Mouse (Mus musculus): ENCODE measurements around the gene Dscaml1. TPM values are rescaled to one million over a fixed set of nuclear protein-coding genes. Genes with fewer than 3 reads are reported as not detected.

The Dscaml1 gene
- total and polyA plus RNA-seq, 2 experiments from 2014 or later = 0.04 to 0.84 TPM

DNA sequence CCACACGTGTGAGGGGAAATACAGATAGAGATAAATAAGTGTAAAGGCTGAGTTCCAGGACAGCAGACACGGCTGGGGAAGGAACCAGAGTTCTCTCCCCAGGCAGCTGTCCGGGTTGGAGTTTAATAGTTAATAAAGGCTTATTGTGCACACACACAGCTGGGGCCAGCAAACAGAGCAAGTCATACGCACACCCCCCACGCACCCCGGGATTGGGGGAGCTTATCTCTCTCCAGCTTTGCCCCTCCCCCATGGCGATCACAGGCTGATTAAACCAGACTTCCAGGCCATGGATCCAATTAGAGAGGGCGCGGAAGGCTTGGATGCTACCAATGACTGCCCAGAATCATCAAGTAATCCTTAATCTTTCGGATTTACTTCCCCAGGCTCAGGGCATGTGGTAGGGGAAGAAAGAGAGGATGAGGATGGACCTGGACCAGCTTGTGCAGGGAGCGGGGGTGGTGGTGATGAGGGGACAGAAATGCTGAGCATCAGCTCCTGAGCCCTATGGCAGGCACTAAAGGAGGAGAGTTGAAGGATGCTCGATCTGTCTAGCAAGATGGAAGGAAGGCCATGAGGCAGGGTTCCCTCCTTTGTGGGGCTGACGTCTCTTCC is 119.7 kb downstream of the Dscaml1 start:
- Histone ChIP-seq H3K4me2 (ENCODE audit: low read depth, low read length) (no peak overlapping the region), H3K9ac (replicated peaks; ENCODE audit: low read depth, low read length) (no peak overlapping the region), H3K4me1 (ENCODE audit: control insufficient read depth, insufficient read depth) (no peaks in the 10 kb centered on the region), H3K27me3 (ENCODE audit: control insufficient read depth, insufficient read depth, low read length) (0 out of 2 replicates have a peak, but pooled peaks cover 5% of the 10 kb centered on the region), H3K4me3 (ENCODE audit: low read depth, low read length) (no peak overlapping the region), H3K36me3 (replicated peaks; ENCODE audit: control insufficient read depth, insufficient read depth, low read length) (no peaks in the 10 kb centered on the region), H3K27ac (ENCODE audit: low read depth) (no peak overlapping the region), H3K9me3 (replicated peaks; ENCODE audit: control insufficient read depth, low read length) (no peaks in the 10 kb centered on the region)
- no peak for TF ChIP-seq EP300 (IDR thresholded peaks at IDR 0.05; ENCODE audit: low read depth)
- 53% methylated on average over 13 of the region's 13 CpGs for WGBS
- no peak for DNase-seq (ENCODE audit: low spot score)
- no peak for ATAC-seq (ENCODE audit: insufficient read depth, low read depth)

DNA sequence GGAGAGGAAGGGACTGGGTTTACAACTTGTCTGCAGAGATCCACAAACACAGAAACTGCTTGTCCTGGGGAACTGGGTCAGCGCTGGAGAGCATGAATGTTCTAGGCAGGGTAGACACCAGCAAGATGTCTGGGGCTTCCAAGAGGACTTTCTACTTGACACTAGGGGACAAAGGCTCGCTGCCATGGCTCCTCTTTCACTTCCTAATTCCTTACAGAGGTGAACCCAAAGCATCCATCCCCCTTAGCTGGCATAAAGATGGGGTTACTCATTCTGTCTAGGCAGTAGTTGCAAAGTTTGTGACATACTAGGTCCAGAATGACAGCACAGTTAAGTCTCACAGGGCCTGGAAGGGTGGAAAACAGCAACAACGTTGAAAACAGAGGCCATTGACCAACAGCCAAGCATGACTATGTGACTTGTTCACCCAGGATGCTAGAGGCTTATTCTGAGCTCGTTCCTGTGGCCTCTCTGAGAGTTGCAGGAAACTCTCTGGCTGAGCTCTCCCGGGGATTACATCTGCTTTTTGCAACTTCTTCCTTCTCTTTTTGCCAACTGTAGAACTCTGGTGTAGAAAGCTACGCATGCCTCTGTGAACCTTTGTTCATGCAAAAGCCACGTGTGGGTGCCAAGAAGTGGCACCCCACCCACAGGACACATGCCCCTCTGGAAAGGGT is 120.6 kb downstream of the Dscaml1 start:
- no peak for ATAC-seq (ENCODE audit: insufficient read depth, low read depth)
- 58% methylated on average over 7 of the region's 7 CpGs for WGBS
- no peak overlapping the region for H3K4me2 ChIP-seq (ENCODE audit: low read depth, low read length)
- TF ChIP-seq CTCF (IDR thresholded peaks at IDR 0.05; ENCODE audit: low read depth) (no peak), EP300 (IDR thresholded peaks at IDR 0.05; ENCODE audit: low read depth) (no peak)
- no peaks in the 10 kb centered on the region for H3K4me1 ChIP-seq (ENCODE audit: control insufficient read depth, insufficient read depth)
- 0 out of 2 replicates have a peak, but pooled peaks cover 5% of the 10 kb centered on the region for H3K27me3 ChIP-seq (ENCODE audit: control insufficient read depth, insufficient read depth, low read length)
- no peak for DNase-seq (ENCODE audit: low spot score)
- no peak overlapping the region for H3K9ac ChIP-seq (replicated peaks; ENCODE audit: low read depth, low read length)
- H3K27ac ChIP-seq (ENCODE audit: low read depth) = no peak overlapping the region
- H3K4me3 ChIP-seq (ENCODE audit: low read depth, low read length) = no peak overlapping the region
- no peaks in the 10 kb centered on the region for H3K9me3 ChIP-seq (replicated peaks; ENCODE audit: control insufficient read depth, low read length)
- no peaks in the 10 kb centered on the region for H3K36me3 ChIP-seq (replicated peaks; ENCODE audit: control insufficient read depth, insufficient read depth, low read length)

DNA sequence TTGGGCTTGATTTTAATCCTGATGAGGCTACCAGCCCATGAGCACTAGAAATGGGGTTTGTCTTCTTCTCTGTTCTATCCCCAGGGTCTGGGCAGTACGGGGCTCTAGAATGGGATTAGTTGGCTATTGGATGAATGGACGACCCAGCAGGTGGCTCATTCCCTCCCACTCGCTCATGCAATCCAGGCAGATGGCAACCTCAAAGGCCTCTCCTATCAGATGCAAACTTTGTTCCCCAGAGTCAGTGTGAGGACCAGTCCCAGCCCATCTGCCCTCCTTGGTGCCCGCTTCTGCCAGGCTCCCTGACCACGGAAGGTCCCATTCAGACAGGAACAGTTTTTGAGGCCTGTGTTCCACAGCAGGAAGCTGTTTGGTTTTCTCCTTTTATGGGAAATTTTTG is 123.4 kb downstream of the Dscaml1 start:
- H3K36me3 ChIP-seq (replicated peaks; ENCODE audit: control insufficient read depth, insufficient read depth, low read length) = no peaks in the 10 kb centered on the region
- WGBS = 52% methylated on average over 5 of the region's 5 CpGs

DNA sequence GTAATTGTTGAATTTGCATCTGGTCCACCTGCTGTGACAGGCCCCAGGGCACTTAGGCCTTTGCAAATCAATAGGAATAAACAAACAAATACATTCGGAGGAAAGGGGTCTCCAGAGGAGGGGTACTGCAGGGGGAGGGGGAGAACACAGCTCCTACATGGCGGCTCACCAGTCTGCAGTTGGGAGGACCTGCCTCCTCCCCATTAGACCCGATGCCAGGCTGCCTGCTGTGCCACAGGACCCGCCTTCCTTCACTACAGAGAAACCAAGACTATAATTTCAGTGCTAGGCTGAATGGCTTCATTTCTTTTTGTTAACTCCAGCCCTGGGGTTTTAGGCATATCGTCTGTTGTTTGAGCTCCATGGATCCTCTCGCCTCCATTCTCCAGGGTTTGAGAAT is 123.8 kb downstream of the Dscaml1 start:
- Histone ChIP-seq H3K36me3 (replicated peaks; ENCODE audit: control insufficient read depth, insufficient read depth, low read length) (no peaks in the 10 kb centered on the region), H3K27me3 (ENCODE audit: control insufficient read depth, insufficient read depth, low read length) (0 out of 2 replicates have a peak, but pooled peaks cover 5% of the 10 kb centered on the region), H3K27ac (ENCODE audit: low read depth) (no peak overlapping the region), H3K9ac (replicated peaks; ENCODE audit: low read depth, low read length) (no peak overlapping the region), H3K4me3 (ENCODE audit: low read depth, low read length) (no peak overlapping the region), H3K4me2 (ENCODE audit: low read depth, low read length) (no peak overlapping the region), H3K9me3 (replicated peaks; ENCODE audit: control insufficient read depth, low read length) (no peaks in the 10 kb centered on the region), H3K4me1 (ENCODE audit: control insufficient read depth, insufficient read depth) (peaks cover 3% of the 10 kb centered on the region; the same call in 1 of the 2 replicates)
- no peak for DNase-seq (ENCODE audit: low spot score)
- no peak for TF ChIP-seq CTCF (IDR thresholded peaks at IDR 0.05; ENCODE audit: low read depth)
- TF ChIP-seq EP300 (IDR thresholded peaks at IDR 0.05; ENCODE audit: low read depth) = no peak
- no peak for ATAC-seq (ENCODE audit: insufficient read depth, low read depth)
- 53% methylated on average over 6 of the region's 6 CpGs for WGBS

More for the DNA sequence above, 123.4 kb downstream of the Dscaml1 start:
- 0 out of 2 replicates have a peak, but pooled peaks cover 5% of the 10 kb centered on the region for H3K27me3 ChIP-seq (ENCODE audit: control insufficient read depth, insufficient read depth, low read length)
- no peaks in the 10 kb centered on the region for H3K4me1 ChIP-seq (ENCODE audit: control insufficient read depth, insufficient read depth)
- no peak overlapping the region for H3K4me2 ChIP-seq (ENCODE audit: low read depth, low read length)
- no peaks in the 10 kb centered on the region for H3K9me3 ChIP-seq (replicated peaks; ENCODE audit: control insufficient read depth, low read length)
- no peak for TF ChIP-seq CTCF (IDR thresholded peaks at IDR 0.05; ENCODE audit: low read depth)
- no peak for TF ChIP-seq EP300 (IDR thresholded peaks at IDR 0.05; ENCODE audit: low read depth)
- no peak overlapping the region for H3K27ac ChIP-seq (ENCODE audit: low read depth)
- DNase-seq (ENCODE audit: low spot score) (no peak), ATAC-seq (ENCODE audit: insufficient read depth, low read depth) (no peak)
- no peak overlapping the region for H3K4me3 ChIP-seq (ENCODE audit: low read depth, low read length)
- H3K9ac ChIP-seq (replicated peaks; ENCODE audit: low read depth, low read length) = no peak overlapping the region

DNA sequence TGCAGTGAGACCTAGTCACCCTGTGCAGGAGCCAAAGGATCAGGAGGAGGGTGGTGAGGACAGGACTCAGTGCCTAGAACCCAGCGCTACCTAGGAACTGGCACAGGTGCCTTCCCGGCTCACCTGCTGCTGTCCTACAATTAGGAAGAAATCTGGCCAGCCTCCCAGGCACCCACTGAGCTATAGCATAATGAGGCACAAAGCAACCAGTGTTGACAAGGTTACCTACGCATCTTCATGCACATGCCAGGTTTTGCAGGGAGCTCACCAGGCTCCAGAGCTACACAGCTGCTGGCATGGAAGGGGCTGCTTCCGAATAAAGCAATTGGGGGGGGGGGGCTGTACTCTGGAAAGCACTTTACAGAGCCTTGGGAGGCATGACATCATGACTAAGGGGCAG is 124.2 kb downstream of the Dscaml1 start:
- Histone ChIP-seq H3K27ac (ENCODE audit: low read depth) (no peak overlapping the region), H3K9me3 (replicated peaks; ENCODE audit: control insufficient read depth, low read length) (no peaks in the 10 kb centered on the region), H3K36me3 (replicated peaks; ENCODE audit: control insufficient read depth, insufficient read depth, low read length) (no peaks in the 10 kb centered on the region), H3K27me3 (ENCODE audit: control insufficient read depth, insufficient read depth, low read length) (0 out of 2 replicates have a peak, but pooled peaks cover 5% of the 10 kb centered on the region), H3K4me1 (ENCODE audit: control insufficient read depth, insufficient read depth) (peaks cover 3% of the 10 kb centered on the region; the same call in 1 of the 2 replicates), H3K4me2 (ENCODE audit: low read depth, low read length) (no peak overlapping the region), H3K4me3 (ENCODE audit: low read depth, low read length) (no peak overlapping the region), H3K9ac (replicated peaks; ENCODE audit: low read depth, low read length) (no peak overlapping the region)
- ATAC-seq (ENCODE audit: insufficient read depth, low read depth) (no peak), DNase-seq (ENCODE audit: low spot score) (no peak)
- TF ChIP-seq CTCF (IDR thresholded peaks at IDR 0.05; ENCODE audit: low read depth) (no peak), EP300 (IDR thresholded peaks at IDR 0.05; ENCODE audit: low read depth) (no peak)
- WGBS = 70% methylated on average over 4 of the region's 4 CpGs
